Mouse (Mus musculus) left cerebral cortex, postnatal 36 days (tissue): ENCODE data around the gene Col6a1. TPM values are rescaled to one million over a fixed set of nuclear protein-coding genes. Genes with fewer than 3 reads are reported as not detected.

Experiments
- DNase-seq, 2 experiments: peaks; one replicate each; pipeline ENCODE4 v3.0.0; 2021 to 2022; ENCODE audit warnings: low spot score in 2 of 2, mixed read lengths in 1 of 2
- intact Hi-C: fragments of 180-260 bp; cut with DNase I; formaldehyde crosslinking; loops from one replicate; pipeline ENCODE4 v1.15.1; 2025
- total RNA-seq, 2 experiments: library from RNA; stranded (reverse); gene quantifications; 2 replicates each; pipeline ENCODE4 v1.2.3; 2021

Gene Col6a1
- total RNA-seq, 2 experiments from 2014 or later, result 31.3 to 57.3 TPM

- peak in 1 of 2 experiments; percentile 26 for DNase-seq
- intact Hi-C loops, result no loop called here
These were observed 40.4 kb downstream of the Col6a1 start for GRCm38 (mm10) chr10:76685451-76686017.

DNA sequence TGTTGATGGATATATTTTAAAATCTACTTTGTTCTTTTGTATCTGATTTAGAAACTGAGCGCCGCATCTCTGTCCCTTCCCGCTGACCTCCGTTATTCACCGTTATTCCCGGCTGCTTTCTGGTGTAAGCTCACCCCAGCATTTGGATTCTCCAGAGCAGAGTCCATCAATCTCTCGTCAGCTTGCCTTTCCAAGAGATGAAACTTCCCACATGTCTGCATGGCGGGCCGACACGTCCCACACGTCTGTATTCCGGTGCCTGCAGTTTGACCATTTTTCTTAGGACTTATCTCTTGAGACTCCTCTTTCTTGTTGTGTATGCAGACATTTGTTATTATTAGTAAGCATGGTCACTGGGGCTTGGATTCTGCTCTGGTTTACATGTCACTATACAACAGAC, 42.0 kb downstream of the Col6a1 start:
- no peak for DNase-seq
- intact Hi-C loops, result no loop called here

- DNase-seq, result no peak
- intact Hi-C loops, result no loop called here
These were observed 42.5 kb downstream of the Col6a1 start for GRCm38 (mm10) chr10:76683461-76683860.

DNA sequence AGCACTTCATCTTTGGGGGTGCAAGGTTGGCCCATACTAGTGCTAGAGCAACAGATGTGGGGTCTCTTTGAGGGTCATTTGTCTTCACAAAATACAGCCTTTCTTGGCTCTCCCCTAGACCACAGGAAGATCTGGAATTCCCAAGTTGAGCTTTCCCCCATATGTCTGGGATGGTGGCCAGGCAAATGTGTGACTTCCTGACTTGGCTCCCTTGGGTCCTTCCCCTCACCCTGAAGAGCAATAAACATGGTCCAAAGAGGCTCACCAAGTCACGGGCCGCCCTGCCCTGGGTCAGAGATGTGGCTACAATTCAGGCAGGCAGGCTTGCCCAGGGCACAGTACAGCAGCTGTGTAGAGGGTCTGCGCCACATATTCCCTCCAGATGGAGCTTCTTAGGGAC, 44.1 kb downstream of the Col6a1 start:
- no peak for DNase-seq
- intact Hi-C loops, result no loop called here

DNA sequence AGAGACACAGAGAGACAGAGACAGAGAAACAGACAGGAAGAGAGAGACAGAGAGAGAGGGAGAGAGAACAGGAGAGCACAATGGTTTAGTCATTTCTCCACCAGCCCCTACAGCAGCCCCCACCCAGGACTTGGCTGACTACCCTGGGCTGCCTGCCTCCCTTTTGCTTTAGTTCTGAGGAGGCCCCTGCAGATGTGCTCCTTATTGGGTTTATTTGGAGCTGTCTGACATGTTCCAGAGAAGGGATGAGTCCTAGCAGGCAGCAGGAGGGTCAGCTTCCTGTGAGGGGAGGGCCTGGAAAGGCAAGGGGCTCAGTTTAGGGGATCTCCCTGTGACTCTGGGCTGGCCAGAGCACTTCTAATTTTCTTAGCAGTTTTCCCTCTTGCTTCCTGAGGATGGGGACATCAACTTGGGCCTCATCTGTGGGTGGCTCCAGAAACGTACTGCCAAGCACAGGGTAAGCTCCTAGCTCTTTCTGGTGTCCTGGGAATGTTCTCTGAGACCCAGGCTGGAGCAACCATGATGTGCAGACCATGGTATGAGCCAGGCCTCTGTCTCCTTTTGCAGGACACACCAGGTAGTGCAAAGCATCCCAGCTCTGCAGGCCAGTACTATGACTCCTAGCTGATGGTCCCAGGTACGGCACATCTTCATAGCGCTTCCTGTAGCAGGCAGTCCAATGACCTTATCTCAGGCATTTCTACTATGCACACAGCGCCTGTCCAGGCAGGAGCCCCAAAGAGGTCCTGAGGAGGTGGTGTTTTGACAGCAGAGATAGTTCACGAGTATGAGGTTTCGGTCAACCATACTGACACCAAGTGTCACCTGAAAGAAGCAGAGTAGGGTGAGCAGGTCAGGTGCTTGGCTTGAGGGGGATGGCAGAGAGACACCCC, 45.0 kb downstream of the Col6a1 start:
- DNase-seq, result no peak
- intact Hi-C loops, result no loop called here

GRCm38 (mm10) chr10:76678122-76678521, 47.8 kb downstream of the Col6a1 start:
- intact Hi-C loops, result no loop called here
- DNase-seq, result peak; percentile 59 to 62

- DNase-seq, result no peak
- intact Hi-C loops, result no loop called here
These were observed 50.7 kb downstream of the Col6a1 start for GRCm38 (mm10) chr10:76675268-76675667.

DNA sequence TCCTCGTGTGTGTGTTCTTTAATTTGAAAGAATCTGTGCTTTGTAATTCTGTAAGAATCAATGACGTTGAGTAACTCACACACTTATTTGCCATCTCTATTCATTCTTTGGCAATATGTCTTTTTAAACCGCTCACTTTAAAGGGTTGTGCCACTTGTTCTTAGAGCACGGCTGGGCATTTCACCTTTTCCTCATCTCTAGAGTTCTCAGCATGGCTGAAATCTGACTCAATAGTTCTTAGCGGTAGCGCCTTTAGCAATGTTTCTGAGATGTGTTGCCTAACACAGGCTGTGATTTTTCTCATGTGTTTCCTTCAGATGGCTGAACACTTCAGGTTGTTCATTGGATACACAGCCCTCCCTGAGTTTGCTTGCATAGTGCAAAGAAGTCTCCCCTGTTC, 51.4 kb downstream of the Col6a1 start:
- intact Hi-C loops, result no loop called here
- DNase-seq, result no peak

DNA sequence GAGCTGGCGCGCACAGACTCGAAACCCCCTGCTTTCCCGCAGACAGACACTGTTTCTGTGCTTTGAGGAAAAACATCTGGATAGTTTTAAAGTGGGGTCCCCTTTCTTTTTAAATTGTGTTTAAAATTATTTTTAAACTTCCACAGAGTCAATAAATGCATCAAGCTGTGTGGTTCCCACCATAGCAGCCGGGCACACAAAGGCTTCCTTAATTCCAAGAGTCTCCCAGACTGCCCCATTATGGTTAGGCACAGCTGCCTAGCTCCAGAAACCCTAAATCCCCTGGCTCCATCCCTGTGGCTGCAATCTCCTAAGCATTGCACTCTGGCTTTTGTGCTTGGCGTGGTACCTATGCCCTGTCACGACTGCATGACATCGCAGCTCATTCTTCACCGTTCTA, 54.0 kb downstream of the Col6a1 start:
- intact Hi-C loops, result no loop called here
- DNase-seq, result no peak

- peak; percentile 59 to 82 for DNase-seq
- intact Hi-C loops, result no loop called here
These were observed 57.1 kb downstream of the Col6a1 start for GRCm38 (mm10) chr10:76668947-76669284.

DNA sequence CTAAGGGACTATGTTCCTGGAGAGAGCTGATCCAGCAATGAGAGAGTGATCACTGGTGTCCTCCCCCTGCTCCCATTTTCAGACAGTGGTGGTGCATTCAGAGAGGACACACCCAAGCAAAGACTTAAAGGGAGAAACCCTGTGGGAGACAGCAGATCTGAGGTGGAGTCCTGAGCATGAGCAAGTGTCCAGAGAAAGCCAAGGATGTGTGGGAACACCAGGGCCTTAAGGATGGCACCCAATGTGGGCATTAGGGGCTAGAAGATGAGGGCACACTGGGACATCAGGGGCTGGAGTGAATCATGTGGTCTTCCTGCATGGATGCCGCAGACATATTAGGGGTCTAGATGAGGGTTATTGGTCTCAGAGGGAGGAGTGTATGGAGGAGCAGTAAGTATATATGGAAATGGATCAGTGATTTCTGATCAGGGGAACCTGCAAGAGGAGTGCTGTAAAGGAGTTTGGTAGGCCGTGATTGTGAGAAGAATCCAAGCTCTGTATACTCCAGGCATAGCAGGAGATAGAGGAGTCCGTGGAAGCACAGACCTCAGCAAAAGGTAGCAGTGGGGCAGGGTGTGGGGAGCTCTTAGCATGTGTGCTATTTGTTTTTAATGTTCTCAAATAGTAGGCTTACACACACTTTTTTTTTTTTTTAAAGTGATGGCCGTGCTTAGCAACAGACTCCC, 57.6 kb downstream of the Col6a1 start:
- DNase-seq, result no peak
- intact Hi-C loops, result no loop called here

GRCm38 (mm10) chr10:76667197-76667805, 58.7 kb downstream of the Col6a1 start:
- intact Hi-C loops, result no loop called here
- no peak for DNase-seq

DNA sequence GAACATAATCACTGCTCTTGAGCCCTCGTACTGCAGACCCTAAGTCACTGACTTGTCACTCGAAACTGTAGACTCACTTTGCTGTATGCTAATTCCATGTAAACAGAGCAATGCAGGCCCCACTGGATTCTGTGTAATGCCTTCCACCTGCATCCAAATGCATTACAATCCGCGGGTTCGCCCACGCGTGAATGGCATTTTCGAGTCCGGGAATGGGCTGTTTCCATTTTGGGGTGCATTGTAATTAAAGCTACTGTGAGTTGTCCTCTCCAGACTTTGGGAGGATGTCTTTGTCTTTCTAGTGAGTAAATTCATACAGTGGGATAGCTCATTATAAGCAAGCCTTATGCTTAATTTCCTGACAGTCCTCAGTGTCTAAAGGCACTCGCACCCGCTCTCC, 60.4 kb downstream of the Col6a1 start:
- no peak for DNase-seq
- intact Hi-C loops, result no loop called here

DNA sequence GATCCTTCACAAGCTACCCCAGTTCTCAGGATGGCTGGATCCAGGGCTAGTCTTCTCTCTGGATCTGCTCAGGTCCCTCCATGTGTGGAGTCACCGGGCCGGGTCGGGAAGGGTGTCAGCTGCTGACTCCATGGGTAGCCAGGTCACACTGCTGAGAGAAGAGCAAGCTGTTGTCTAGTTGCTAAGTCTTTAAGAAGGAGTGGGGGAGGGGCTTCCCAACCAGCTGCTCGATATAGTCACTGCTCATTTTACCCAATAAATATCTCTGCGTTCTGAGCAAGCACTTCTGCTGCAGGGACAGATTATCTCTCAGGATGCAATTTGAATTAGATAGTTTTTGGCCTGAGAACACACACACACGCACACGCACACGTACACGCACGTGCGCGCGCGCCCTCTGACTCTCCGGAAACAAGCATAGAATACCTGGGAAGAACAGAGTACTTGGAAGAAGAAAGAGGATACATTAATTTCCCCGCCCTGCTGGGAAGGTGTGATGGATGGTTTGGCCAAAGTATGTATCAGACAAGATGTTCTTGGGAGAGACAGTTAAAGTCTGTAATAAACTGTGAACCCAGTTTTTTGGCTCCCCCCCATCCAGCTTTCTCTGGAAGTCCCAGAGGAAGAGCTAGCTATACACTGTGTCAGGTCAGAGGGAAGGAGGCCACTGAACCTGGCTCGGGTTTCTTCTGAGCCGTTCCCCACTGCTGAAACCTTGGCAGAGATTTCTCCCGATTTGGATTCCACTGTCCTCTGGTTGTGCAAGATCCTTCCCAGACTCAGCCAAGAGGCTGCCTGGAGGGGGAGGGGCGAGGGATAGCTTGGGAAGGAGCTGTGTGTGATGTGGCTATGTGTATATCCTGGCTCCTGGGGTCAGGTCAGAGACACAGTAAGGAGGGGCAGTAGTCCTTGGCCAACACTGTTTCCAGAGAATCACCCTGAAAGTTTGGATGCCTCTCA, 61.5 kb downstream of the Col6a1 start:
- intact Hi-C loops, result no loop called here

More for the DNA sequence above, 61.5 kb downstream of the Col6a1 start:
- DNase-seq, result no peak

Other genes with a start within 250 kb of the Col6a1 start
- 10 to 100 TPM; 45.2 to 48.6 TPM for gene Lss, start 194.6 kb downstream of the Col6a1 start, total RNA-seq
- not detected for gene Spatc1l, start 163.9 kb downstream of the Col6a1 start, total RNA-seq
- gene Ftcd, start 150.5 kb downstream of the Col6a1 start, total RNA-seq, result not detected
- 10 to 100 TPM in 1 of 2 experiments, 1 to 10 TPM in 1; 7.4 to 10.1 TPM for gene Col6a2, start 102.5 kb downstream of the Col6a1 start, total RNA-seq
- gene Pcbp3, start 235.7 kb upstream of the Col6a1 start, total RNA-seq, result 10 to 100 TPM; 67.5 to 68.4 TPM